Mouse (Mus musculus) v-Abl transformed pro-B cells (cell line): ENCODE measurements at regions not wholly inside any gene's neighbourhood (a gene's known extent, or its start where the extent isn't known, plus 50 kb on each side); places are given as distances from the start of the nearest gene placed in this dataset.
"Not testable (repeated sequence)": the region's sequence is repeated elsewhere in the genome, so short reads cannot be mapped to it uniquely, and the experiment has no call there.

Source experiments
- in situ Hi-C, 2 experiments: fragments of 400-800 bp; cut with MboI; formaldehyde crosslinking; loops; one replicate each; pipeline ENCODE4 v1.15.1; 2025; ENCODE audit not compliant: unreplicated experiment in 2 of 2

- in situ Hi-C loops: no loop called here
Observed at GRCm38 (mm10) chr6:4149663-4150062, 62.9 kb upstream of the Bet1 start.

- in situ Hi-C loops: no loop called here
Observed at GRCm38 (mm10) chr6:4158293-4158692, 71.5 kb upstream of the Bet1 start.

- in situ Hi-C loops: no loop called here
Observed at GRCm38 (mm10) chr6:4163733-4164132, 77.0 kb upstream of the Bet1 start.

- in situ Hi-C loops: no loop called here
Observed at GRCm38 (mm10) chr6:4167112-4167511, 80.3 kb upstream of the Bet1 start.

GRCm38 (mm10) chr6:4167757-4168156, 81.0 kb upstream of the Bet1 start:
- in situ Hi-C loops: no loop called here

GRCm38 (mm10) chr6:4171561-4171960, 84.8 kb upstream of the Bet1 start:
- in situ Hi-C loops: no loop called here

- in situ Hi-C loops: no loop called here
Observed at GRCm38 (mm10) chr6:4187683-4188082, 100.9 kb upstream of the Bet1 start.

GRCm38 (mm10) chr6:4190976-4191375, 104.2 kb upstream of the Bet1 start:
- in situ Hi-C loops: not testable (repeated sequence)

- in situ Hi-C loops: no loop called here
Observed at GRCm38 (mm10) chr6:4193286-4193685, 106.5 kb upstream of the Bet1 start.

GRCm38 (mm10) chr6:4201176-4201575, 114.4 kb upstream of the Bet1 start:
- in situ Hi-C loops: no loop called here

- in situ Hi-C loops: no loop called here
Observed at GRCm38 (mm10) chr6:4205681-4206080, 118.9 kb upstream of the Bet1 start.

GRCm38 (mm10) chr6:4245265-4246112, 158.7 kb upstream of the Bet1 start:
- in situ Hi-C loops: no loop called here

GRCm38 (mm10) chr6:4246113-4246419, 159.3 kb upstream of the Bet1 start:
- in situ Hi-C loops: no loop called here

GRCm38 (mm10) chr6:4276607-4277006, 189.8 kb upstream of the Bet1 start:
- in situ Hi-C loops: no loop called here

- in situ Hi-C loops: no loop called here
Observed at GRCm38 (mm10) chr6:4277245-4277890, 190.6 kb upstream of the Bet1 start.

GRCm38 (mm10) chr6:4291380-4291779, 204.6 kb upstream of the Bet1 start:
- in situ Hi-C loops: no loop called here

GRCm38 (mm10) chr6:4303410-4303809, 201.2 kb upstream of the Col1a2 start:
- in situ Hi-C loops: not testable (repeated sequence)

- in situ Hi-C loops: no loop called here
Observed at GRCm38 (mm10) chr6:4349953-4350352, 154.7 kb upstream of the Col1a2 start.

GRCm38 (mm10) chr6:4362220-4362619, 142.4 kb upstream of the Col1a2 start:
- in situ Hi-C loops: no loop called here

GRCm38 (mm10) chr6:4375465-4376037, 129.1 kb upstream of the Col1a2 start:
- in situ Hi-C loops: no loop called here

- in situ Hi-C loops: no loop called here
Observed at GRCm38 (mm10) chr6:4396808-4397207, 107.8 kb upstream of the Col1a2 start.
